Mouse (Mus musculus) erythroid progenitor cell, adult 5-6 weeks (primary cell): ENCODE results near the gene Hoxd11. TPM values are rescaled to one million over a fixed set of nuclear protein-coding genes. Genes with fewer than 3 reads are reported as not detected.

Experiments used
- total RNA-seq, 2 experiments: library from RNA; stranded (forward) in 1 of 2; stranded (reverse) in 1 of 2; fragments of 150-400 nt in 1 of 2; fragments of 186-747, 209-891 nt in 1 of 2; gene quantifications; 2 replicates each; pipeline versions ENCODE4 v1.2.3 to v1.2.4; 2015 to 2017; ENCODE audit warnings: low replicate concordance in 2 of 2

Hoxd11 gene
- total RNA-seq, 2 experiments from 2014 or later: not detected

Other genes with a start within 250 kb of the Hoxd11 start
- gene Lnpk, start 100.1 kb upstream of the Hoxd11 start, total RNA-seq (2015; ENCODE audit: low replicate concordance): 92.2 and 105 TPM in 2 replicates
- 137 and 183 TPM in 2 replicates for gene Lnpk, start 100.1 kb upstream of the Hoxd11 start, total RNA-seq (2017; ENCODE audit: low replicate concordance)
- not detected in 2 replicates for gene Evx2, start 20.0 kb upstream of the Hoxd11 start, total RNA-seq (2015; ENCODE audit: low replicate concordance)
- gene Evx2, start 20.0 kb upstream of the Hoxd11 start, total RNA-seq (2017; ENCODE audit: low replicate concordance): not detected in 2 replicates
- gene Hoxd13, start 11.2 kb upstream of the Hoxd11 start, total RNA-seq (2015; ENCODE audit: low replicate concordance): not detected in 2 replicates
- not detected in 2 replicates for gene Hoxd13, start 11.2 kb upstream of the Hoxd11 start, total RNA-seq (2017; ENCODE audit: low replicate concordance)
- not detected in 2 replicates for gene Hoxd12, start 4.5 kb upstream of the Hoxd11 start, total RNA-seq (2015; ENCODE audit: low replicate concordance)
- not detected in 2 replicates for gene Hoxd12, start 4.5 kb upstream of the Hoxd11 start, total RNA-seq (2017; ENCODE audit: low replicate concordance)
- gene Hoxd10, start 12.4 kb downstream of the Hoxd11 start, total RNA-seq (2015; ENCODE audit: low replicate concordance): not detected in 2 replicates
- gene Hoxd10, start 12.4 kb downstream of the Hoxd11 start, total RNA-seq (2017; ENCODE audit: low replicate concordance): not detected in 2 replicates
- gene Hoxd9, start 18.2 kb downstream of the Hoxd11 start, total RNA-seq (2015; ENCODE audit: low replicate concordance): not detected in 2 replicates
- not detected in 2 replicates for gene Hoxd9, start 18.2 kb downstream of the Hoxd11 start, total RNA-seq (2017; ENCODE audit: low replicate concordance)
- gene Hoxd8, start 25.1 kb downstream of the Hoxd11 start, total RNA-seq (2015; ENCODE audit: low replicate concordance): not detected in 2 replicates
- gene Hoxd8, start 25.1 kb downstream of the Hoxd11 start, total RNA-seq (2017; ENCODE audit: low replicate concordance): not detected in 2 replicates
- gene Hoxd3, start 32.4 kb downstream of the Hoxd11 start, total RNA-seq (2015; ENCODE audit: low replicate concordance): not detected in 2 replicates
- not detected in 2 replicates for gene Hoxd3, start 32.4 kb downstream of the Hoxd11 start, total RNA-seq (2017; ENCODE audit: low replicate concordance)
- not detected in 2 replicates for gene Hoxd4, start 32.4 kb downstream of the Hoxd11 start, total RNA-seq (2015; ENCODE audit: low replicate concordance)
- not detected in 2 replicates for gene Hoxd4, start 32.4 kb downstream of the Hoxd11 start, total RNA-seq (2017; ENCODE audit: low replicate concordance)
- gene Gm28230, start 47.2 kb downstream of the Hoxd11 start, total RNA-seq (2015; ENCODE audit: low replicate concordance): not detected in 2 replicates
- gene Gm28230, start 47.2 kb downstream of the Hoxd11 start, total RNA-seq (2017; ENCODE audit: low replicate concordance): not detected in 2 replicates
- not detected in 2 replicates for gene Hoxd1, start 83.4 kb downstream of the Hoxd11 start, total RNA-seq (2015; ENCODE audit: low replicate concordance)
- not detected in 2 replicates for gene Hoxd1, start 83.4 kb downstream of the Hoxd11 start, total RNA-seq (2017; ENCODE audit: low replicate concordance)
- gene Mtx2, start 146.2 kb downstream of the Hoxd11 start, total RNA-seq (2015; ENCODE audit: low replicate concordance): 13.0 and 24.7 TPM in 2 replicates
- 7.2 and 11.7 TPM in 2 replicates for gene Mtx2, start 146.2 kb downstream of the Hoxd11 start, total RNA-seq (2017; ENCODE audit: low replicate concordance)